Mouse (Mus musculus): ENCODE measurements around the gene Rack1.

- TF ChIP-seq ZC3H11A (IDR thresholded peaks at IDR 0.05; ENCODE audit: low read depth, low read length) = no peak
- TF ChIP-seq CTCF (conservative IDR thresholded peaks at IDR 0.05 in 1 of 2, IDR thresholded peaks at IDR 0.05 in 1 of 2; ENCODE audit: low read depth in 2 of 2, low read length in 2 of 2) = no peak
- no peak for TF ChIP-seq POLR2A (IDR thresholded peaks at IDR 0.05; ENCODE audit: low read depth, low read length)
- TF ChIP-seq IRF4 (IDR thresholded peaks at IDR 0.05; ENCODE audit: low read depth, low read length) = no peak
- no peak for TF ChIP-seq TCF12 (IDR thresholded peaks at IDR 0.05; ENCODE audit: low read depth, low read length)
- TF ChIP-seq E2F4 (IDR thresholded peaks at IDR 0.05; ENCODE audit: insufficient replicate concordance, low read depth, low read length) = no peak
- TF ChIP-seq GABPA (IDR thresholded peaks at IDR 0.05; ENCODE audit: insufficient replicate concordance, low read depth, low read length) = no peak
- TF ChIP-seq MXI1 (IDR thresholded peaks at IDR 0.05; ENCODE audit: low read depth, low read length) = no peak
These were observed 44.2 kb downstream of the Rack1 start for GRCm38 (mm10) chr11:48844309-48844708.
